Mouse (Mus musculus) NIH3T3 (cell line): ENCODE measurements at regions not wholly inside any gene's neighbourhood (a gene's known extent, or its start where the extent isn't known, plus 50 kb on each side); places are given as distances from the start of the nearest gene placed in this dataset.
"Not testable (repeated sequence)": the region's sequence is repeated elsewhere in the genome, so short reads cannot be mapped to it uniquely, and the experiment has no call there.

Experiments
- DNase-seq: peaks from one replicate; pipeline ENCODE4 v3.0.0-alpha.2; 2012; ENCODE audit warnings: low read depth

DNA sequence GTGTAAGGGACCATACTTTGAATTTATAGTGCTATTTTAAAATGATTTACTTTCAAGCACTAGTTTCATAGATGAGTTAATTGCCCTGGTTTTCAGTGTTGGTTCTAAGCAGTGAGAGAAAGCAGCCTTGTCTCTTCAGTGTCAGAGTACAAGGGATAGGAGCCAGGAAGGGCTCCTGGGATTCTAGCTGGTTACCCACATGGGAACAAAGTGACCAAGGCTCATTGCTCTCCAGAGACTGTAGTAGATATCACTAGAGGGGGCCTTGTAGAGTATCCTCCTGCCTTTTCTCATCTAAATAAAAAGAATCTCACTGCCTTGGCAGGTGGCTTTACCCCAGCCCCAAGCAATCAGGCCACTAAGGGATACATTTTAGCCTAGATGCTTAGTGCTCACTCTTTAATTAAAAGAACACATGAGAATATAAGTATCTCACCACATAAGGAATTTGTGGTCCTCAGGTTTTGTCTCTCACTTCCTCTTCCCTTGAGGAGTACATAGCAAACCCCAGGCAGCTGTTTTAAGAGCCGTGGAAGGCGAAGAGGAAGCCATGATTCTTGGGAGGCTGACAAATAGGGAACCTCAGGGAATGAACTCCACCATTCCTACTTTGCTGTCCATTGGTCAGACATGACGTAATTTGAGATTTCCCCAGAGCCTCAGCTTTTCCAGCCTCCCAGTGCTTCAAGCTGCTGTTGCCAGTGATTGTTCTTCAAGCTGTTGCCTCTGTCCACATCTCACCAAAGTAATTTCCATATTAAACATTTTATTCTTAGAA is 449.2 kb upstream of the Ube2e3 start:
- DNase-seq = no peak

DNA sequence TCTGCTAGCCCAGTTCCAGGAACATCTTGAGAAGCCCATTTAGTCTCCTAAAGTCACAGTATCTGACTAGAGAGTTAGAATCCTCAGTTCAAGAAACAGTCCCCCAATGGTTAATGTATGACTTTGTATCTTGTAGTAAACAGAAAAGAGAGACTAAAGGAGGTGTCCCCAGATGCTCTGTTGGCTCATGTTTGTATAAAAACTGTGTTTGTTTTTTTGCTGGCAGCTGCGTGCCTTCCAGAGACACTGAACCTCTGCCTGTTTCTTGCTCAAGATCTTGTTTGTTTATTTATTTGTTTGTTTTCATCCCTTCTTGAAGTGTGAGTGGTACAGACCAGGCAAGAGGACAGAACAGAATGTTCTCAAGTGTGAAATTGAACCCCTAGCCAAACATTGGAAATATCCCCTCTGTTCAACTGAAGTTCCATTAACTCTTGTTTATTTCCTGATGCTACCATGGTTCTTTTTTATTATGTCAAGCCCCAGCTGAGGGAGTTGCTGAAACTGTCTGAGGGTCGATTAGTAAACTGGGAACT is 451.3 kb upstream of the Ube2e3 start:
- DNase-seq = no peak

DNA sequence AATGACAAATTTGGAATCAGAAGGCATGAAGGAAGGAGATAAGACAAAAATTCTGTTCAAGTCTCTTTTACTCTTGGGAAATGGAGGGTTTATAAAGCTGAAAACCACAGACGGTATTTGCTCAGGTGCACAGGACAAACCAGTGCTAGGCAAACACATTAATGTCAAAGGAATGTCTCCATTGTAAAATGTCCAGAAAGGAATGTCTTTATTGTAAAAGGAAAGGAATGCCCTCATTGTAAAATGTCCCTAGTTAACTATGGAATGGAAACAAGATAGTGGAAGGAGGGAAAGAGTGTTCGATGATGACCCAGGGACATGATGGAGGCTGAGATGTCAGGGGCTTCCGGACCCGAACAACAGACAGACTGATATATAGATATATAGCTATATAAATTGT is 454.9 kb upstream of the Ube2e3 start:
- DNase-seq = no peak

DNA sequence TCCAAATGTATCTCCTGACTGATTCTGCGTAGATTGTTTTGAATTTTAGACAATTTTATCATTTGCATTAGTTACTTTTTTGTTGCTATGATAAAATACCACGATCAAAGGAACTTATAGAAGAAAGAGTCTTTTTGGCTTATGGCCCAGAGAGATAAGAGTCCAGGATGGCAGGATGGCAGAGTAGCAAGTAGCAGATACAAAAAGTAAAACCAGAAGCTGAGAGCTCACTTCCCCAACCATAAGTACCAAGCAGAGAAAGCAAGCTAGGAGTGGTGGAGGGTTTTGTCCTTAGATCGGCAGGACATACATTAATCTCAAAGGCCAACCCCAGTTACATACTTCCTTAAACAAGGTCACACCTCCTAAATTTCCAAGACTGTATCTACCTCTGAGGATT is 457.7 kb upstream of the Cwc22 start:
- no peak for DNase-seq

DNA sequence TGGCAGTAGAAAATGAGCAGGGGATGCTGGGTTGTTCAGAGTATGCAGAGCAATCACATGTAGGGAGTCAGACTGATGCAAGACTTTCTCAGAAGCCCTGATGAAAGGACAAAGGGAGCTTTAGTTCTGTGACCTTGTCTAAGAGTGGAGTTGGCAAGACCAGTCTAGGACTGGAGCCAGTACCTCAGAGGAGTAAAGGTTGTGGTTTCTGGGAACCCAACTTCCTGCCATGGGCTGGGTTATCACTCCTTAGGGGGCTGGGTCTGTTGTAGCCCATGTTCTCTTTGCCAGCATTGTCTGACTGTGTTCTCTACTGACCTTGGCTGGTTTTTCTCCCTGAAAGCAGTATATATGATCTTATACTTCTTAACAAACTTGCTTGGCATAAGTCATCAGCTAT is 453.1 kb upstream of the Cwc22 start:
- DNase-seq = no peak

DNA sequence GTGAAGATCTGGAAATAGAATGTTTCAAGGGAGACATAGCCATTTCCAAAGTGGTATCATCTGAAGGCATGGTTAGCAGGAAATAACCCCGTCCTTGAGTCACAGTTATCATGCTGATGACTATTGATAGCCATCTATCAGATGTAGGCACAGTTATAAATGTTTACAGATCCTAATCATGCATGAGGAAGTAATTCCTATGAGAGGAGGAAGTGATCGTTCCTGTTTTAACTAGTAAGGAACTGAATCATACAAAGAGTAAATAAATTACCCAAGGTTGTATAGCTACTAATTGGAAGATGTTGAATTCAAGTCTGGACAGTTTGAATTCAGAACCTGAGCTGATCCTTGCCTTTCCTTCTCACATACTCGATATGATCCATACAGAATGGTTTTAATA is 450.7 kb upstream of the Cwc22 start:
- DNase-seq = no peak

DNA sequence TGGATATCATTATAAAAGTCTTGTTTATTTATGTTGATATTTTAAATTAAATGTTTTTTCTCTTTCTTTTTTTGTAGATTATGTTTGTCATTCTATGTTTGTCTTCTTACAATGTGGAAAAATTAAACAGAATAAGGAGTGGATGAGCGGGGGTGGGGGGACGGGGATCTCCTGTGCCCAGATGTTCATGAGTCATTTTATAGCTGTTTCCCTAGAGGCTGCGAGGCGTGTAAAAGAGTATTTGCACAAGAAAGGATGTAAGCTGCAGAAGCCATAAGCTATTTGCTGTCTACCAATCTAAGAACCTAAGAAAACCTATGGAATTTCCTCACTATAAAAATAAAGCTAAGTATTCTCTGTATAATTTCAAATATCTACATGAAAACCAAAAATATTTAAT is 446.9 kb upstream of the Cwc22 start:
- no peak for DNase-seq

DNA sequence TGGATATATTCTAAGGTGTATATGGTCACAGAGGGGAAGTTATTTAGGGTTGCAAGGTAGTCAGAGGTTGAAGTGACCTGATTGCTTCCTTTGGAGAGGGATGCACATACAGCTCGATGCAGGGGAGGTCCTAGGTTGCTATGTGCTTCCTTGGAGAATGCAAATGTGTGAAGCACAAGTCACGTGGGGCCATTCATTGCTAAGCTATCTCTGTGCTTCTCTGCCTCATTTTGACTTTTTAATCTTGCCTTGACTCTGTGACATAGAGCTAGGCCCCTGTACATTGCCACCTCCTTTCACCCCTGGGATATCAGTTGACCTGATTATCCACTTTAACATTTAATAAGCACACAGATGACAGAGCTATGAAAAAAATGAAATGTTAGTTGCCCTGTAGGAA is 446.2 kb upstream of the Cwc22 start:
- DNase-seq = no peak

DNA sequence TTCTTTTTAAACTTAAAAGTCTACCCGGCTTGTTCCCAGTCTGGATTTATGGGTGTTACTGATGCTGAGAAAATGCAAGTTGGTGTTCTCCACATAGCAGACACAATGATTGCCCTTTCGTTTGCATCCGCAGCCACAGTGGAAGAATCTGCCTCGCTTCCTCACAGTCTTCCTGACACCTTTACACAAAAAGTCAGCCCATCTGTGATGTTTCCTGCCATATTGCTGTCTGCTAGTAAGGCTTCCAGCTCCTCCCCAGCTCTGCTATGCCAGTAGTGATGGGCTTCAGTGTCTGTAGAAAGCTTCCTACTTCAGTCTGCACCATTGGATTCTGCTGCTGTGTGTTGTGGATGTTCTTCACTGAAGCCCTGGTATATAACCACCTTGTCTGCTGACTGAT is 441.8 kb upstream of the Cwc22 start:
- no peak for DNase-seq

DNA sequence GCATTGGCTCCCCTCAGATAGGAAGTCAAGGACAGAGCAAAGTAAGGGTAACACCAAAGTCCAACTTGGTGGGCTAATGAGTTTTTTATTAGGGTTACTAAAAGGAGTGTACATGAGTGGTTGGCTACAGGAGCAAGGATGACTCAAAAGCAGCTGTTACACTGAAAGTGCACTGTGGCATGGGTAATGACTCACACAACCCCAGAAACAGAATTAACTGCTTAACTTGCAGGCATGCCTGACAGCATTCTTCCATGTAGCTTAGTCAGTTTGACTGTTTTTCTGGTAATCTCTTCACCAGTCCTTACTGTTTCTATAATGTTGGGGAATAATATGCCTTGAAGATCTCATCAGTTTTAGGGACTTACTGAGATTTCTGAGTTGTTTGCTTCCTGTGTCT is 435.1 kb upstream of the Cwc22 start:
- no peak for DNase-seq

DNA sequence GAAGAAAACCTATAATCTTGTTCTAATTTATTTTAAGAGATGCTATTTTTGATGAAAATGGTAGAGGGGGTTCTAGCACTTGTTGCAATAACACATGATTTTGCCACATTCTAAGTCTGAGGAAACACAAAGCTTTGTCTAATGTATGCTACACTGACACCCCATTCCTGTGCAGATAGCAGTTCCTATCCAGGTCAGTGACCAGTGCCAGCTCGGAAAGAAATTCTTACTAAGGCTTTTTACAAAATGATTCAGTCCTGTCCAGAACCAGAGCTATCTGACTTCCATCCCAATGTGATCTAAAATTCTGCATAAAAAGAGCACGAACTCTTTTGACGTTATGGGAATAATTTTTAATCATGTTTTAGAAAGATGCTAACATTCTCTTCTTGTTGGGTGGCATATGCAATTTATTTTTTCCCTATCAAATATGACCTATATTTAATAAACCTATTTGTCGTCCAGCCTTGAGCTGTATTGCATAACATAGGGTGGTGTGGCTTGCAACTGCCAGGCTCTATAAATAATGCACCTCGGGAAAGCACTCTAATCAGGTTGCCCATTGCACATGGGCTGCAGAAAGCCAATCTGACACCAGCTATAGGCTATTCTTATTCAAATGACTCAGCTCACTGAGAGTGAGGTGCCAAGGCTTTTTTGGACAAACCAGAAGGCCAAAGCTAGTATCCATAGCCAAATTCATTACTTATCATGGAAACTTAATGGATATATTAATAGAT is 385.7 kb upstream of the Cwc22 start:
- DNase-seq = no peak

DNA sequence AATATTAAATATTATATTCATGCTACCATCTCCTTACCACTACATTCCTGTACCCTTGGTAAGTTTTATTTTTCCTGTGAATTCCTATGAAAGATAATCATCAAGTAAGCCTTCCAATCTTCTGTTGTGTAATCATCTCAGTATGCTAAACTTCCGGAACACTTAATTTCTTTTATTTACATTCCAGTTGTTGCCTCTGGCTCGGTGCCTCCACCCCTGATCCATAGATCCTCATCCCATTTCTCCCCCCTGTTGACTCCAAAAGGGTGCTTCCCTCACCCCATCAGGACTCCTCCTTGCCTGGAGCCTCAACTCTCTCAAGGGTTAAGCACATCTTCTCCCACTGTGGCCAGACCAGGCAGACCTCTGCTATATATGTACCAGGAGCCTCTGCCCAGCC is 379.9 kb upstream of the Cwc22 start:
- no peak for DNase-seq

DNA sequence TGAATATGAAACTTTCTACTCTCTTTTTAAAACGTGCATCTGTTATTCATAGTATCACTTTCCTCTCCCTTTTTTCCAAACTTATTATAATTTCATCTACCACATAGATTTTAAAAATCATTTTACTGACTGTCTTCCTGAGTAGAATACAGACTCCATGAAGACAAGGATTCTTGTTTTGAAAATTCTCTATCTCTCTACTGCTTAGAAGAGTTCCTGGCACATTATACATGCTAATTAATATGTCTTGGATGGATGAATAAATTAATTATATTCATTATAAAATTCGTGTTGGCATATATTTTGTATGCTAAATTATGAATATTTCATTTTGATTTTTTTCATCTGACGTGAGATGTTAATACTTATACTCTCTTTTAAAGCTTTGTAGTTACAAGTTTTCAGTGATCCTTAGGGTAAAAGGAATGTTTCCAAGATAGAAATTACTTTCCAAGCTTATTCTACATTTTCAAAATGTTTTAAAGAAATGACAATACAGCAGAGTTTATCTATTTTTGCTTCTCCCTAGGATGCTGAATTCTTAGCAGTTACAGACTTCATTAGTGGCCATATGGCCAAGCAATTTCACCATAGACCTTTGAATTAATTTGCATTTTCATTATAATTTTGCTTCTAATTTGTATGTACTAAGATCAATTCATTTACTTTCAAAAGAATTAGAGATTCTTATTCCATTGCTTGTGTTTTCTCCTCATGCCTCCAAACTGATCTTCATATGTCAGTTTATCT is 376.2 kb upstream of the Cwc22 start:
- no peak for DNase-seq

DNA sequence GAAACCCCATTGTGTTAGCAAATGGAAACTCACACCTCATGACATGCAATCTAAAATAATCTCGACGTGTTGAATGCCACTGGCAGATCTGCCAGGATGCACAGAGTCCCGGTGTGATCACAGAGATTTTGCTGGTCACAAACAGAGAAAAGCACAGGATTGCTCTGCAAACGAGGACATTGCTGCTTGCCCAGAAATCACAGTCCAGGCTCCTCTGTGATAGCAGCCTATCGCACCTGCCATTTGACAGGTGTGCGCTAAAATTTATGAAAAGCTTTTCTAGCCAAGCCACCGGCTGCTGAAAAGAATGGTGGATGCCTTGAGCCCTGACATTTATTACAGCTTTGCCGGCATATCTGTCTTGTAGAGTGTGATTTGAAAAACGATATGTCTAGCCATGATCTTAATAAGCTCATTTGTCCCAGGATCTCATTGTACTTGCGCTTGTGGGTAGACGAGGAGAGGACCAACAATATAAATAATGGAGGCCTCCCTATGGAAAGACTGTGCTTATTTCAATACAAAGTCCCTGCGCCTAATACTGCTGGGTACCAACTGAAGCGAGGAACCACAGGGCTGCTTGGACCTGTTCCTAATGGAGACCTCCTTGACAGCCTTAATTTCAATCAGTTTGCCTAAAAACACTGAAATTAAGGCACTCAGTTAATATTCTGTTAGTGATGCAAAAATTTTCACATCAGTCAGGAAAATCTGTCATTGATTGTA is 365.8 kb upstream of the Cwc22 start:
- DNase-seq = no peak

DNA sequence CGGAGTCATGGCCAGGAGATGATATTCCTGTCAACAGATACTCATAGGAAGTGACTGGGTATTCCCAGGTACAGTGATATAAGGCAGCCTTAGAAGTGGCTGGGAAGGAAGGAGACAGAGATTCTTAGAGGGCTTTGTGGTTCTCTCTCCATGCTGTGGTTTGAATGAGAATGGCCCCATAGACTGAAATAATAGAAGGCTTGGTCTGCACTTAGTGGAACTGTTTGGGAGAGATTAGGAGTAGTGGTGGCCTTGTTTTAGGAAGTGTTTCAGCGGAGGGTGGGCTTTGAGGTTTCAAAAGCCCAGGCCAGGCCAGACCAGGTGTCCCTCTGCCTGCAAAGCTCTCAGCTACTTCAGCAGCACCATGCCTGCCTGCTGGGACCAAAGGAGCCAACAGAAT is 363.2 kb upstream of the Cwc22 start:
- DNase-seq = no peak

DNA sequence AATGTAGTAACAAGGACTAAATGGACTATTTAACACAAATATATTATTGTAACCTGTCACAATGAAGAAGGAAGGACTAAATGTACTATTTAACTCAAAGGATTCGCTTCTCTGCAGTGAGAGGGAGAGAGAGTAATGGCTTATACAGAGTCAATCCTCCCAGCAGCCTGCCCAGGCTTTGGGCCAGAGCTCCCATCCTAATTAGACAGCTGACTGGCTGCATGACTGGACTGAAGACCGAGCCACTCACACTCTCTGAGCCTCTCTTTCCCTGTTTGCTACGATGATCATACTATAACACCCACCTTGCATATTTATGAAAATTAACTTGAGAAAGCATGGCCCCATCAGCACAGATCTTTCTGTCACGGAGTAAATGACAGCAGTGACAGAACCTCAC is 360.7 kb upstream of the Cwc22 start:
- DNase-seq = no peak

DNA sequence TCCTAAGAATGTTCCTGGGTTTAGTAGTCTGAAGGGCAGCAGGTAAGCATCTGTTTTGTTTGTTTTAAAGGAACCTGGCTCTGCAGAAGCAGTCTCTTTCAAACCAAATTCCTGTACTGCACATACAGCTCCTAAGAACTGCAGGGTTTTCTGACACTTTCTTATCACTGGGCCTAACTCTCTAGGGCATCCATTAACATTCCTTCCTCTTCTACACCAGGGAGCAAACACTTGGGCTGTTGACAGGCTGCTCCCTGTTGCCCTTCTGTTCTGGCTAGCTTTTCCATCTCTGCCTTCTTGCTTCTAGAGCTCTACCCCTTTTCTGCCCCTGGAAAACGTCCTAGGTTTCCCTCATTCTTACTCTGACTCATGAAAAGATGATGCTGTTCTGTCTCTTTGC is 345.5 kb upstream of the Cwc22 start:
- no peak for DNase-seq

DNA sequence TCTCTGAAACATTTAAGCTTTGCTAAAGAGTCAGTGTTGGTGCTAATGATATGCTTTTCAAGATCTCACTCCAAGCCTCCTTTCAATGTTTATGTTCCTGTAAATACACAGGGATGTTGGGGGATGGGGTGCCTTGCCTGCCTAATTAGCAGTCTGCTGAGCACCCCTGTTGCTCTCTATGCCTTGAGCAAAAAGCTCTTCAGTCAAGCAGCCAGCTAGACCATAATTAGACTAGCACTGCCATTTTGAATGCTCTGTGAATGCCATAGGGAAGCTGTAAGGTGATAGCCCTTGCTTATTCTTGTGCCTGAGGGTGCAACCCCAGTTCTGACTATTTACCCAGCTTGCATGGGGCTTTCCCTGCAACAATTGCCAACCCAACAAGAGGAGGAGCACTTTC is 338.6 kb upstream of the Cwc22 start:
- no peak for DNase-seq

DNA sequence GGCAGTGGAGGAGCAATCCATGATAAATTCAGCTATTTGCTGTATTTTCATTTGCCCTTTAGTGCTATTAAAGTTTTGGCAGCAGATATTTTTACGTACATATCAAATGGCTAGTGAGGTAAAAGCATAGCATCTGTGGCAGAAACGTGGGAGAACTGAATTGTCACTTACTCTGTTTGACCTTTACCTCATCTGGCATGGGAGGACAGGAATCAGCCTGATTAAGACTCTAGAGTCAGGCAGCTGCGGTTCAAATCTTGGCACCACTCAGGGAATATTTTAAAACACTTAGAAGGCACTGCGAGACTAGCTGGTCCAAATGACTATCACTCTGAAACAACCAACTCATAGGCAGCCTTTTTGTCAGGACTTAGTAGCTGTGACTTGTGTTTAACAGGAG is 337.4 kb upstream of the Cwc22 start:
- DNase-seq = no peak

DNA sequence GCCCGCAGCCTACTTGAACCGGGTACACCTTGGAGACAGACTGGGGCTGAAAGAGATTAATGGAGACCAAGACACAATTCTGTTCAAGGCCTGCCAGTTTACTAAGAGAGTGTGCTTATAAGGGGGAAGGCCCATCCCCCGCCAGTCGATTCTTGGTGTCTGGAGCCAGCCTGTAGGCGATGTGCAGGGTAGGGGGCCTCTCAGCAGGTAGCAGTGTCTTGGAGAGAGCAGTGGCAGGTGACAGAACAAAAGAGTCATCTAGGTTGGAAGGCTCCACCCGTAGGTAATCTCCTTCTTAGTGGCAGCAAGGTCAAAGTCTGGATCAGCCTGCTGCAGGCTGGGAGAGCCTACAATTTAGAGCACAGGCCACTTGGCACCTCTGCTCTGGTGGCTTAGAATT is 335.7 kb upstream of the Cwc22 start:
- DNase-seq = not testable (repeated sequence)

DNA sequence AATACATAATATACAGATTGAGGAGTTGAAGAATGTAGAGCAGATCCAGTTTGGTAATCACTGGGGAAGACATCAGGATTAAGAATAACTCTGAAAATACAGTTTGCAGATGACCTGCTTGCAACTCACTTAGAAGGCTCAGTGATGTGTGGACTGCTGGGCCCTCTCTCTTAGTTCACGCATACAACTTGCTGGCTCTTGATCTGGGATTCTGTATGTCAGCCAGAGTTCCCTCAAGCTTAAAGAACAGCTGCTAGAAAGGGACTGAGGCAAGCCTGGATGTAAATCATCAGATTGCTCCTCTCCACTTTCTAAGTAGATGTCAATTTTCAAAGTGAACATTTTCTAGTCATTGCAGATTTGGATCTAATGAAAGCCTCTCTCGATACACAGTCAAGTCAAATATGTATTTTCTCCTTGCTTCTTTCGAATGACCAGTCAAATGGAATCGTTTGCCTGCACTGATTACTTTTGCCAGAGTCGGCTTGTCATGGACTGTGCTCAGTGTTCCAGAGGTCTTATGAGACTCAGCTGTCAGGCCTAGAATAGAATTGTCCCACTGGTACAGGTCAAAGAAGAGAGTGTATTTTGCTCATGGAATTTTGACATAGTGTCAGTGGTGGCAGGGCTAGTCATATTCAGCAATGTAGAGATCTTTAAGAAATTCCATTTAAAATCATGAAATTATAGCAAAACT is 334.2 kb upstream of the Cwc22 start:
- no peak for DNase-seq
